Mouse (Mus musculus) mesoderm, embryonic 11.5 days (tissue): ENCODE results near the gene Kremen2.
"Not testable (repeated sequence)": the region's sequence is repeated elsewhere in the genome, so short reads cannot be mapped to it uniquely, and the experiment has no call there.

Experiments used
- DNase-seq: peaks from one replicate; pipeline ENCODE4 v3.0.0-alpha.2; 2012; ENCODE audit warnings: low read depth, low spot score

The Kremen2 gene

GRCm38 (mm10) chr17:23745301-23746251, at the start of gene Kremen2:
TSS of gene Kremen2 (minus strand) at chr17:23745833.
- DNase-seq: no peak

- no peak for DNase-seq
Observed at GRCm38 (mm10) chr17:23795323-23795722, 49.7 kb upstream of the Kremen2 start.

GRCm38 (mm10) chr17:23791079-23791357, 45.4 kb upstream of the Kremen2 start:
- DNase-seq: no peak

GRCm38 (mm10) chr17:23790269-23791078, 44.8 kb upstream of the Kremen2 start, which contains the start of gene Srrm2:
TSS of gene Srrm2 (plus strand) at chr17:23790532.
- DNase-seq: peak; percentile 76

- no peak for DNase-seq
Observed at GRCm38 (mm10) chr17:23789749-23790268, 44.2 kb upstream of the Kremen2 start.

GRCm38 (mm10) chr17:23788973-23789372, 43.3 kb upstream of the Kremen2 start:
- DNase-seq: no peak

- DNase-seq: peak; percentile 61
Observed at GRCm38 (mm10) chr17:23786510-23786931, 40.9 kb upstream of the Kremen2 start.

- peak; percentile 88 for DNase-seq
Observed at GRCm38 (mm10) chr17:23785561-23786471, 40.2 kb upstream of the Kremen2 start, which contains the start of gene Flywch2. TSS of gene Flywch2 (minus strand) at chr17:23786081.

GRCm38 (mm10) chr17:23783352-23783751, 37.7 kb upstream of the Kremen2 start:
- DNase-seq: no peak

- no peak for DNase-seq
Observed at GRCm38 (mm10) chr17:23778447-23778846, 32.8 kb upstream of the Kremen2 start.

- no peak for DNase-seq
Observed at GRCm38 (mm10) chr17:23777141-23777540, 31.5 kb upstream of the Kremen2 start.

GRCm38 (mm10) chr17:23776216-23776615, 30.6 kb upstream of the Kremen2 start:
- no peak for DNase-seq

GRCm38 (mm10) chr17:23774090-23774489, 28.5 kb upstream of the Kremen2 start:
- DNase-seq: peak; percentile 79

GRCm38 (mm10) chr17:23773676-23774075, 28.0 kb upstream of the Kremen2 start:
- DNase-seq: no peak

- DNase-seq: not testable (repeated sequence)
Observed at GRCm38 (mm10) chr17:23772219-23772556, 26.6 kb upstream of the Kremen2 start.

GRCm38 (mm10) chr17:23771284-23772218, 25.9 kb upstream of the Kremen2 start, which contains the start of gene Flywch1:
TSS of gene Flywch1 (minus strand) at chr17:23771602.
- DNase-seq: peak; percentile 99

GRCm38 (mm10) chr17:23770896-23771283, 25.3 kb upstream of the Kremen2 start:
- peak; percentile 44 for DNase-seq

GRCm38 (mm10) chr17:23770493-23770892, 24.9 kb upstream of the Kremen2 start:
- no peak for DNase-seq

- DNase-seq: no peak
Observed at GRCm38 (mm10) chr17:23762976-23763375, 17.3 kb upstream of the Kremen2 start.

- no peak for DNase-seq
Observed at GRCm38 (mm10) chr17:23761155-23761554, 15.5 kb upstream of the Kremen2 start.
